Mouse (Mus musculus): ENCODE data around the gene Chl1.

GRCm38 (mm10) chr6:103512911-103513321 lies 2.5 kb downstream of the Chl1 start:
- no peak for TF ChIP-seq CTCF (IDR thresholded peaks at IDR 0.05; ENCODE audit: low read depth, low read length)
- TF ChIP-seq POLR2A (IDR thresholded peaks at IDR 0.05; ENCODE audit: borderline replicate concordance, low read depth, low read length), result no peak
